Mouse (Mus musculus) spleen, postnatal 10 days (tissue): ENCODE measurements around the gene Efcab11.
A peak's percentile ranks its signal among the peaks of the same experiment; 100 is the strongest.

Experiments used
- DNase-seq, 2 experiments: peaks; one replicate each; pipeline ENCODE4 v3.0.0; 2021 to 2022; ENCODE audit warnings: low spot score in 2 of 2

The Efcab11 gene

GRCm38 (mm10) chr12:99884269-99885261, at the start of gene Efcab11, which contains the start of gene Tdp1:
TSS of gene Efcab11 (minus strand) at chr12:99884439.
TSS of gene Tdp1 (plus strand) at chr12:99884517.
- peak; percentile 92 to 95 for DNase-seq

GRCm38 (mm10) chr12:99933630-99934029, 49.4 kb upstream of the Efcab11 start:
- DNase-seq: no peak

GRCm38 (mm10) chr12:99932245-99932644, 48.0 kb upstream of the Efcab11 start:
- no peak for DNase-seq

GRCm38 (mm10) chr12:99929160-99929559, 44.9 kb upstream of the Efcab11 start:
- DNase-seq: no peak

GRCm38 (mm10) chr12:99928311-99928710, 44.1 kb upstream of the Efcab11 start:
- no peak for DNase-seq

GRCm38 (mm10) chr12:99923703-99924102, 39.5 kb upstream of the Efcab11 start:
- DNase-seq: no peak

GRCm38 (mm10) chr12:99923131-99923606, 38.9 kb upstream of the Efcab11 start:
- no peak for DNase-seq

- peak in 1 of 2 experiments; percentile 47 for DNase-seq
Observed at GRCm38 (mm10) chr12:99921045-99921444, 36.8 kb upstream of the Efcab11 start.

GRCm38 (mm10) chr12:99919636-99920035, 35.4 kb upstream of the Efcab11 start:
- no peak for DNase-seq

GRCm38 (mm10) chr12:99917800-99918427, 33.7 kb upstream of the Efcab11 start:
- no peak for DNase-seq

GRCm38 (mm10) chr12:99911466-99911865, 27.2 kb upstream of the Efcab11 start:
- DNase-seq: no peak

- DNase-seq: no peak
Observed at GRCm38 (mm10) chr12:99904537-99904936, 20.3 kb upstream of the Efcab11 start.

- peak in 1 of 2 experiments; percentile 28 for DNase-seq
Observed at GRCm38 (mm10) chr12:99902867-99903370, 18.7 kb upstream of the Efcab11 start.

GRCm38 (mm10) chr12:99901973-99902866, 18.0 kb upstream of the Efcab11 start:
- no peak for DNase-seq

- DNase-seq: no peak
Observed at GRCm38 (mm10) chr12:99899991-99900390, 15.8 kb upstream of the Efcab11 start.

GRCm38 (mm10) chr12:99898248-99898870, 14.1 kb upstream of the Efcab11 start:
- no peak for DNase-seq

GRCm38 (mm10) chr12:99897846-99898245, 13.6 kb upstream of the Efcab11 start:
- no peak for DNase-seq

GRCm38 (mm10) chr12:99885282-99885901, 1.2 kb upstream of the Efcab11 start:
- DNase-seq: no peak

- peak; percentile 23 to 50 for DNase-seq
Observed at GRCm38 (mm10) chr12:99883713-99884105, 530 bp downstream of the Efcab11 start.

- peak; percentile 78 to 94 for DNase-seq
Observed at GRCm38 (mm10) chr12:99883000-99883712, 1.1 kb downstream of the Efcab11 start.
